Mouse (Mus musculus): ENCODE data around the gene Lrig1. TPM values are rescaled to one million over a fixed set of nuclear protein-coding genes. Genes with fewer than 3 reads are reported as not detected.

The Lrig1 gene
- total and polyA plus RNA-seq, 3 experiments, result 0.58 to 0.75 TPM; not detected in 1

- no peak overlapping the region for H3K9ac ChIP-seq (ENCODE audit: control insufficient read depth, low read depth, low read length, poor library complexity, severe bottlenecking)
- TF ChIP-seq E2F4 (IDR thresholded peaks at IDR 0.05; ENCODE audit: borderline replicate concordance, low read depth, low read length) (no peak), POLR2AphosphoS2 (IDR thresholded peaks at IDR 0.05; ENCODE audit: low read length) (no peak), MYB (IDR thresholded peaks at IDR 0.05; ENCODE audit: low read depth, low read length) (no peak), ZC3H11A (IDR thresholded peaks at IDR 0.05; ENCODE audit: low read depth, low read length) (no peak), ELF1 (IDR thresholded peaks at IDR 0.05; ENCODE audit: low read depth, low read length) (no peak), ZKSCAN1 (IDR thresholded peaks at IDR 0.05; ENCODE audit: low read depth, low read length) (no peak), MAZ (IDR thresholded peaks at IDR 0.05; ENCODE audit: low read depth, low read length) (no peak)
- no peak for DNase-seq (ENCODE audit: low read depth, low spot score)
- H3K79me2 ChIP-seq (ENCODE audit: control insufficient read depth, insufficient read depth, low read length, poor library complexity), result no peaks in the 10 kb centered on the region
- H3K9me3 ChIP-seq (replicated peaks; ENCODE audit: insufficient read depth, low read length), result no peaks in the 10 kb centered on the region
- no peaks in the 10 kb centered on the region for H3K27me3 ChIP-seq (ENCODE audit: control insufficient read depth in 1 of 2, insufficient read depth in 2 of 2, low read length in 2 of 2)
- H3K4me3 ChIP-seq (ENCODE audit: control insufficient read depth in 1 of 2, insufficient read depth in 1 of 2, low read depth in 2 of 2, low read length in 2 of 2), result no peak overlapping the region
- H3K36me3 ChIP-seq (ENCODE audit: control insufficient read depth in 1 of 2, insufficient read depth in 2 of 2, low read length in 2 of 2), result no peaks in the 10 kb centered on the region
- H3K27ac ChIP-seq (ENCODE audit: control insufficient read depth, low read depth, low read length), result no peak overlapping the region
- no peaks in the 10 kb centered on the region for H3K4me1 ChIP-seq (ENCODE audit: control insufficient read depth in 1 of 2, insufficient read depth in 2 of 2, low read length in 2 of 2)
Observed at GRCm38 (mm10) chr6:94624543-94624942, 75.4 kb downstream of the Lrig1 start.

- no peak for TF ChIP-seq POLR2AphosphoS2 (IDR thresholded peaks at IDR 0.05; ENCODE audit: low read length)
- TF ChIP-seq ZC3H11A (IDR thresholded peaks at IDR 0.05; ENCODE audit: low read depth, low read length), result peak; percentile 93
- no peak for TF ChIP-seq MAFK (IDR thresholded peaks at IDR 0.05; ENCODE audit: borderline replicate concordance, low read depth, low read length)
- peak; percentile 68 to 87 (median 86) for TF ChIP-seq CTCF (IDR thresholded peaks at IDR 0.05 in 2 of 3, conservative IDR thresholded peaks at IDR 0.05 in 1 of 3; ENCODE audit: control insufficient read depth in 1 of 3, insufficient read depth in 1 of 3, low read depth in 2 of 3, low read length in 3 of 3, poor library complexity in 1 of 3, severe bottlenecking in 1 of 3)
- no peak for TF ChIP-seq HCFC1 (IDR thresholded peaks at IDR 0.05; ENCODE audit: low read depth, low read length)
- TF ChIP-seq RCOR1 (IDR thresholded peaks at IDR 0.05; ENCODE audit: low read depth, low read length), result no peak
- TF ChIP-seq ZKSCAN1 (IDR thresholded peaks at IDR 0.05; ENCODE audit: low read depth, low read length), result no peak
- no peak for TF ChIP-seq TAL1 (IDR thresholded peaks at IDR 0.05; ENCODE audit: low read length)
- TF ChIP-seq KAT2A (conservative IDR thresholded peaks at IDR 0.05; ENCODE audit: low read depth, low read length), result no peak
- TF ChIP-seq E2F4 (IDR thresholded peaks at IDR 0.05; ENCODE audit: borderline replicate concordance, low read depth, low read length), result no peak
- no peak for TF ChIP-seq UBTF (IDR thresholded peaks at IDR 0.05; ENCODE audit: borderline replicate concordance, insufficient read depth, low read depth, low read length)
- TF ChIP-seq RAD21 (IDR thresholded peaks at IDR 0.05; ENCODE audit: low read depth, low read length), result peak; percentile 87
- TF ChIP-seq TBP (IDR thresholded peaks at IDR 0.05; ENCODE audit: low read depth, low read length), result no peak
- TF ChIP-seq MYC (IDR thresholded peaks at IDR 0.05; ENCODE audit: low read depth, low read length), result no peak
- TF ChIP-seq ELF1 (IDR thresholded peaks at IDR 0.05; ENCODE audit: low read depth, low read length), result no peak
- peak; percentile 97 for TF ChIP-seq SMC3 (IDR thresholded peaks at IDR 0.05; ENCODE audit: low read depth, low read length)
- Histone ChIP-seq H3K4me3 (ENCODE audit: control insufficient read depth in 1 of 2, insufficient read depth in 1 of 2, low read depth in 2 of 2, low read length in 2 of 2) (no peak overlapping the region), H3K9ac (ENCODE audit: control insufficient read depth, low read depth, low read length, poor library complexity, severe bottlenecking) (no peak overlapping the region), H3K4me1 (ENCODE audit: control insufficient read depth in 1 of 2, insufficient read depth in 2 of 2, low read length in 2 of 2) (no peaks in the 10 kb centered on the region), H3K36me3 (ENCODE audit: control insufficient read depth in 1 of 2, insufficient read depth in 2 of 2, low read length in 2 of 2) (no peaks in the 10 kb centered on the region), H3K9me3 (replicated peaks; ENCODE audit: insufficient read depth, low read length) (no peaks in the 10 kb centered on the region), H3K27me3 (ENCODE audit: control insufficient read depth in 1 of 2, insufficient read depth in 2 of 2, low read length in 2 of 2) (no peaks in the 10 kb centered on the region; a peak in 1 of 4 replicates), H3K27ac (ENCODE audit: control insufficient read depth, low read depth, low read length) (no peak overlapping the region), H3K79me2 (ENCODE audit: control insufficient read depth, insufficient read depth, low read length, poor library complexity) (no peaks in the 10 kb centered on the region)
- DNase-seq (ENCODE audit: low read depth, low spot score), result peak; percentile 46
Observed at GRCm38 (mm10) chr6:94622983-94623382, 77.0 kb downstream of the Lrig1 start.
